Mouse (Mus musculus): Measurements from ENCODE around the gene Cdc6. TPM values are rescaled to one million over a fixed set of nuclear protein-coding genes. Genes with fewer than 3 reads are reported as not detected.

The Cdc6 gene
- polyA plus RNA-seq, 2 experiments, result 15.6 to 25.8 TPM

GRCm38 (mm10) chr11:98938701-98939083, 31.1 kb downstream of the Cdc6 start:
- Histone ChIP-seq H3K9me3 (ENCODE audit: control insufficient read depth, low read length) (no peaks in the 10 kb centered on the region), H3K4me3 (replicated peaks; ENCODE audit: low read length) (peak overlapping the region; percentile 75), H3K9ac (ENCODE audit: low read depth, low read length, severe bottlenecking) (peak overlapping the region; percentile 75), H3K4me2 (replicated peaks; ENCODE audit: low read depth, low read length, severe bottlenecking) (peak overlapping the region; percentile 90), H3K4me1 (ENCODE audit: control insufficient read depth, insufficient read depth, low read length) (peaks cover 83% of the 10 kb centered on the region), H3K27ac (replicated peaks; ENCODE audit: low read depth, low read length) (peak overlapping the region; percentile 88; the same call in 1 of the 2 replicates), H3K27me3 (ENCODE audit: control insufficient read depth, insufficient read depth, low read length) (no peaks in the 10 kb centered on the region), H3K36me3 (ENCODE audit: control insufficient read depth, insufficient read depth, low read length) (0 out of 2 replicates have a peak, but pooled peaks cover 3% of the 10 kb centered on the region)
- TF ChIP-seq POLR2A (IDR thresholded peaks at IDR 0.05; ENCODE audit: borderline replicate concordance, extremely low read depth, insufficient read depth, insufficient read length), result no peak
- no peak for DNase-seq (ENCODE audit: low spot score)
- no peak for ATAC-seq (ENCODE audit: low FRiP score, low read depth)
- 31% methylated on average over 7 of the region's 7 CpGs for WGBS

DNA sequence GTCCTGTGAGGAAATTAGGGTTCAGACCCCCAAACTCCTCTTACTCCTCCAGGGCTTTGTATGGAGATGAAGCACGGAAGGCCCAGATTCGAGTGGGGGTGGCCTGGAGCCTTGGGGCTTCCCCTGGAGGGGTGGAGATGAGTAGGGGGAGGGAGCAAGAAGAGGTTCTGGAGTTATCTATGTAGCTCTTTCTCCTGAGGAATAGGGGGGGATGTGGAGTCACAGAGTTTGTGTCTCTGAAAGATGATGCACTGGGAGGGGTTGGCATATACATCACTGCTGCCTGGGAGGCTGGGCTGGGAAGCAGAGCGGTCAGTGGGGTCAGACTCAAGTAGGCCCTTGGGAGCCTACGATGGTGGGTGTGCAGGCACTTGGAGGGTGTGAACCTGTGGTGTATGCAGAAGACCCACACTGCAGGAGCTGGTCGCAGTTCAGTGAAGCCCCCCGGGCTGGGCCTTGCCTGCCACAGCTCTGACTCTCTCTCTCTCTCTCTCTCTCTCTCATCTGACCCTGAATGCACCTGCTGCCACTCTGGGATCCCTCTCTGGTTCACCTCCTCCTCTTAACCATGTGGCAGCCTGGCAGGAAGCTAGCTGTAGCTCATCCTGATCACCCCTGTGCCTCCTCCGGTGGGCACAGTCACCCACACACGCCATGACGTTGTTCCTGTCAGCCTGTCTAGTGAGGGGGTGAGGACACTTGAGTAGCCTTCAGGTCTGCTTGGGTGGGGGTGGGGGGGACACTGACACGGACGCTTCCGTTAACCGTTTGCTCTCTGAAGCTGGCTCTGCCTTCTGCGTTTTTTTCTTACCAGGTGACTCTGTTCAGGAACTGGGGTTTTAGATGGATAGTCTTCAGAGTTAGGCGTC, 31.7 kb downstream of the Cdc6 start:
- ATAC-seq (ENCODE audit: low FRiP score, low read depth), result no peak
- TF ChIP-seq POLR2A (IDR thresholded peaks at IDR 0.05; ENCODE audit: borderline replicate concordance, extremely low read depth, insufficient read depth, insufficient read length), result no peak
- Histone ChIP-seq H3K9ac (ENCODE audit: low read depth, low read length, severe bottlenecking) (peak overlapping the region; percentile 75), H3K4me1 (ENCODE audit: control insufficient read depth, insufficient read depth, low read length) (peaks cover 83% of the 10 kb centered on the region), H3K9me3 (ENCODE audit: control insufficient read depth, low read length) (no peaks in the 10 kb centered on the region), H3K36me3 (ENCODE audit: control insufficient read depth, insufficient read depth, low read length) (0 out of 2 replicates have a peak, but pooled peaks cover 3% of the 10 kb centered on the region), H3K27me3 (ENCODE audit: control insufficient read depth, insufficient read depth, low read length) (no peaks in the 10 kb centered on the region), H3K27ac (replicated peaks; ENCODE audit: low read depth, low read length) (peak overlapping the region; percentile 86; the same call in 1 of the 2 replicates), H3K4me2 (replicated peaks; ENCODE audit: low read depth, low read length, severe bottlenecking) (peak overlapping the region; percentile 90), H3K4me3 (replicated peaks; ENCODE audit: low read length) (peak overlapping the region; percentile 75)
- no peak for DNase-seq (ENCODE audit: low spot score)
- 43% methylated on average over 15 of the region's 15 CpGs for WGBS

- Histone ChIP-seq H3K9ac (ENCODE audit: low read depth, low read length, severe bottlenecking) (peak overlapping the region; percentile 34; the same call in 1 of the 2 replicates), H3K4me3 (replicated peaks; ENCODE audit: low read length) (peak overlapping the region; percentile 75), H3K4me2 (replicated peaks; ENCODE audit: low read depth, low read length, severe bottlenecking) (peak overlapping the region; percentile 90), H3K4me1 (ENCODE audit: control insufficient read depth, insufficient read depth, low read length) (peaks cover 86% of the 10 kb centered on the region), H3K27ac (replicated peaks; ENCODE audit: low read depth, low read length) (peak overlapping the region; percentile 86), H3K36me3 (ENCODE audit: control insufficient read depth, insufficient read depth, low read length) (0 out of 2 replicates have a peak, but pooled peaks cover 3% of the 10 kb centered on the region), H3K9me3 (ENCODE audit: control insufficient read depth, low read length) (no peaks in the 10 kb centered on the region), H3K27me3 (ENCODE audit: control insufficient read depth, insufficient read depth, low read length) (no peaks in the 10 kb centered on the region)
- DNase-seq (ENCODE audit: low spot score) (no peak), ATAC-seq (ENCODE audit: low FRiP score, low read depth) (no peak)
- no peak for TF ChIP-seq POLR2A (IDR thresholded peaks at IDR 0.05; ENCODE audit: borderline replicate concordance, extremely low read depth, insufficient read depth, insufficient read length)
- 41% methylated on average over 11 of the region's 11 CpGs for WGBS
Observed at GRCm38 (mm10) chr11:98939953-98940641, 32.5 kb downstream of the Cdc6 start.

GRCm38 (mm10) chr11:98940776-98941175, 33.2 kb downstream of the Cdc6 start:
- Histone ChIP-seq H3K9me3 (ENCODE audit: control insufficient read depth, low read length) (no peaks in the 10 kb centered on the region), H3K27me3 (ENCODE audit: control insufficient read depth, insufficient read depth, low read length) (no peaks in the 10 kb centered on the region), H3K36me3 (ENCODE audit: control insufficient read depth, insufficient read depth, low read length) (no peaks in the 10 kb centered on the region), H3K4me1 (ENCODE audit: control insufficient read depth, insufficient read depth, low read length) (peaks cover 86% of the 10 kb centered on the region), H3K27ac (replicated peaks; ENCODE audit: low read depth, low read length) (peak overlapping the region; percentile 86), H3K4me3 (replicated peaks; ENCODE audit: low read length) (peak overlapping the region; percentile 75), H3K4me2 (replicated peaks; ENCODE audit: low read depth, low read length, severe bottlenecking) (peak overlapping the region; percentile 90), H3K9ac (ENCODE audit: low read depth, low read length, severe bottlenecking) (peak overlapping the region; percentile 34; the same call in 1 of the 2 replicates)
- TF ChIP-seq POLR2A (IDR thresholded peaks at IDR 0.05; ENCODE audit: borderline replicate concordance, extremely low read depth, insufficient read depth, insufficient read length), result no peak
- ATAC-seq (ENCODE audit: low FRiP score, low read depth), result no peak
- DNase-seq (ENCODE audit: low spot score), result no peak
- WGBS, result 24% methylated on average over 3 of the region's 3 CpGs

DNA sequence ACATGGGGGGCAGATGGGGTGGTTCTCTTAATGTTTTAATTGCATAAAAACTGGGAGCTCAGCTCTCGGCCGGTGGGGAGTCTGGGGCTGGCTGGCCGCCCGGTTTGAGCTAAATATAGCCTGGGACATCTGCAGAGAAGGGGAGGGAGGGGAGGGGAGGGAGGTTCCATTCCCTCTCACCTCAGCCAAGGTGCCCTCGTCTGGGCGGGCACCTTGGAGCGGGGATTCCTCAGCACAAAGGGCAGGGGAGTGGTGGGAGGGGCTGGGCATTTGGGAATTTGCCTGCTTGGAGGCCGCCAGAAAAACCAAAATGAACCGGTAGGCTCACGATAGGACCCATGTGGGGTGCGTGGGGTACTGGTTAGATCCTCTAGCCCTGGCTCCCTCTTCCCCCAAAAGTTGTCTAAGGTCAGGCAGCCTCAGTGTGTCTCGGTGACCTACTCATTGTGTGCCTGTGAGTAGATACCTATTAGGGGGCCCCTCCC, 33.8 kb downstream of the Cdc6 start:
- H3K36me3 ChIP-seq (ENCODE audit: control insufficient read depth, insufficient read depth, low read length), result peaks cover 3% of the 10 kb centered on the region; the same call in 1 of the 2 replicates
- H3K27ac ChIP-seq (replicated peaks; ENCODE audit: low read depth, low read length), result peak overlapping the region; percentile 86
- H3K9ac ChIP-seq (ENCODE audit: low read depth, low read length, severe bottlenecking), result peak overlapping the region; percentile 34
- H3K9me3 ChIP-seq (ENCODE audit: control insufficient read depth, low read length), result no peaks in the 10 kb centered on the region
- ATAC-seq (ENCODE audit: low FRiP score, low read depth), result no peak
- TF ChIP-seq POLR2A (IDR thresholded peaks at IDR 0.05; ENCODE audit: borderline replicate concordance, extremely low read depth, insufficient read depth, insufficient read length), result no peak
- 2% methylated on average over 12 of the region's 12 CpGs for WGBS
- H3K4me3 ChIP-seq (replicated peaks; ENCODE audit: low read length), result peak overlapping the region; percentile 75
- peaks cover 86% of the 10 kb centered on the region for H3K4me1 ChIP-seq (ENCODE audit: control insufficient read depth, insufficient read depth, low read length)
- H3K4me2 ChIP-seq (replicated peaks; ENCODE audit: low read depth, low read length, severe bottlenecking), result peak overlapping the region; percentile 90
- no peaks in the 10 kb centered on the region for H3K27me3 ChIP-seq (ENCODE audit: control insufficient read depth, insufficient read depth, low read length)
- no peak for DNase-seq (ENCODE audit: low spot score)
